Mouse (Mus musculus): ENCODE data around the gene Pth1r.

The Pth1r gene

DNA sequence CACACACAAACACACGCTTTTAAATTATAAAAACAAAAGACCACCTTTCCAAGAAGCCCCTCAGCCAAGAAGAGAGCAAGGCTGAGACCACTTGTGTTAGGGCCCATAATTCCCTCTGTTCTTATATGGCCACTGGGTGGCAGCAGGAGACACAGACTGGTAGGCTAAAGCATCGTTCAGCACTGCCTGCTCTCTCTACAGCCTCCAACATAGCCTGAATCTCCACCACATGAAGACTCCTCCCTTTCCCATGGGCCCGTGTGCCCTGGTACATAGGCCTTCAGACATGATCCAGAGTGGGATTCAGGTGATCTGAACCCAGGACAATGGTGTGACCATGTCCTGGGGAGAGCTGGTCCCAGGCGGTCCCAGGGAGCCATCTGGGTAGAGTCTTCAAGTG lies 30.2 kb downstream of the Pth1r start:
- DNase-seq (ENCODE audit: low spot score): peak; percentile 84

DNA sequence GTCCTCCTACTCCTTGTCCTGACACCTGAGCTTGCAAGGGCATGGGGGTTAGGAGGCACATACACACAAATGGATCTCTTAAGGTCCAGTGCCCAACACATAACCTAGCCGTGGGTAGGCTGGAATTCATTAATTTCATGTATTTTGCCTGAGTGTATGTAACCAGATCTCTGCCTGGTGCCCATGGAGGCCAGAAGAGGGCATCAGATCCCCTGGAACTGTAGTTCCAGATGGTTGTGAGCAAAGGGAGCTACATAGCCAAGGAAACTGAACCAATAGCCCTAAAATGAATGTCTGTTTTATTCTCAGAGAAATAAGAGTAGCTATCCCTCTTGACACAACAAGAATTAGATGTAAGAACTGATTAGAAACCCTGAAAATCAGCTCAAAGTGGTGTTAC lies 31.5 kb downstream of the Pth1r start:
- no peak for DNase-seq (ENCODE audit: low spot score)

DNA sequence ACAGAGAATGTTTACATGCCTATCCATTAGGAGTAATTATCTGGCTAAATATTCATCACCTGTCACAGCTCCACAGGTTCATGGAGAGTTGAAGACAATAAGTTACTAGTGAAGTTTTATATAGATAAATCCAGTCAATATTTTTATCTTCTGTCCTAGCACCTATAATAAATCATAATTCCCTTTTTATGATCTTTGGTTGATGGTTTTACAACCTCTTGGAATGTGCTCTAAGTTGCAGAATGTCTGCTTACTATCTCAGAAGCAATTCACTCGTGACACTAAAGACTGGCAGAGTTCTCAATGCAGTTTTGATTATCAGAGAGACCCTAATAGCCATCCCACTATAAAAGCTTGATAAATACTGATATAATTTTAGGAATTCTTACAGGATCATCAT lies 33.6 kb downstream of the Pth1r start:
- no peak for DNase-seq (ENCODE audit: low spot score)

DNA sequence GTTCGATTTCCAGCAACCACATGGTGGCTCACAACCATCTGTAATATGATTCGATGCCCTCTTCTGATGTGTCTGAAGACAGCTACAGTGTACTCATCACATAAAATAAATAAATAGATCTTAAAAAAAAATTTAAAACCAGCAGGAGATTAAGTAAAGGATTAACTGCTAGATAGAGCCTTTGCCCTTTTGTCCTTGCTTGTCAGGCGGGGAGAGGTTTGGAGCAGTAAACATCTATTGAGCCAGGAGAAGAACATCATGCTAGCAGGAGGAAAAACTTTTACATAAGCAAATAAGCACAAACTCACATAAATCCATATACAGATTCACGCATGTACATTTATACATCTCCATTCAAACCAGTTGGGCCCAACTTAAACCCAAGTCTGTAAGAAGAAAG lies 34.4 kb downstream of the Pth1r start:
- no peak for DNase-seq (ENCODE audit: low spot score)

DNA sequence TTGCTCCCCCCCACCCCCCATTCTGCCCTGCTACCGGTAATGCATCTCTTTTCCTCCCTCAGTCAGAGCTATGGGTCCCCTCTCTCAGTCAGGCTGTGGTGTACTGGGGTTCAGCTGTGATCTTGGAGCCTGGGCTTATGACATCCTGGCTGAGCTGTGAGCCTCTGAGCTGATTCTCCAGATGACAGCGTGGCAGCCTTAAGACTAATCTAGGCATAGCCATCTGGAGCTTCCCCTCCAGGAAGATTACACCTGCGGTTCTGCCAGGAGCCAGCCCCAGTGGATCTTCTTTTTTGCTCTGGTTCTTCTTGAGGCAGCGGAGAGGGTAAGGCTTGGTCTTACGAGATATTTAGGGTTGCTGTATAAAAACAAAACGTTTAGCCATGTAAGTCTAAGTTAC lies 34.9 kb downstream of the Pth1r start:
- no peak for DNase-seq (ENCODE audit: low spot score)

DNA sequence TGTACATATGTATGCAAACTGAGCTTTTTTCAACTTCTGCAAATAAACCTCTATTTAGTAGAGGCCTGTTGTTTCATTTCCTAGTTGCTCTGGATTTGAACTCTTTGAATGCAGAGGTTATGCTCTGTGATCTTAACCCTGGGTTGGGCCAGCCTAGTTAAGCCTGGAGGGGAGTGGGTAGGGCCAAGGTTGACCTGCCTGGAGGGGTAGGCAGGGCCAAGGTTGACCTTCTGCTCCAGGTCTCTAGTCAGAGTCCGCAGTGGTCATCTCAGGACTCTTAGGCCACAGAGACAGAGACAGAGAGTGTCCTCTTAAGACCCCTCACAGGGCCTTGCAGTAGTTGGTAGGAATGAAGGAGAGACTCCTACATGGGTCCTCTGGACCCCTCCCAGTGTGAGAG lies 35.4 kb downstream of the Pth1r start:
- DNase-seq (ENCODE audit: low spot score): no peak

DNA sequence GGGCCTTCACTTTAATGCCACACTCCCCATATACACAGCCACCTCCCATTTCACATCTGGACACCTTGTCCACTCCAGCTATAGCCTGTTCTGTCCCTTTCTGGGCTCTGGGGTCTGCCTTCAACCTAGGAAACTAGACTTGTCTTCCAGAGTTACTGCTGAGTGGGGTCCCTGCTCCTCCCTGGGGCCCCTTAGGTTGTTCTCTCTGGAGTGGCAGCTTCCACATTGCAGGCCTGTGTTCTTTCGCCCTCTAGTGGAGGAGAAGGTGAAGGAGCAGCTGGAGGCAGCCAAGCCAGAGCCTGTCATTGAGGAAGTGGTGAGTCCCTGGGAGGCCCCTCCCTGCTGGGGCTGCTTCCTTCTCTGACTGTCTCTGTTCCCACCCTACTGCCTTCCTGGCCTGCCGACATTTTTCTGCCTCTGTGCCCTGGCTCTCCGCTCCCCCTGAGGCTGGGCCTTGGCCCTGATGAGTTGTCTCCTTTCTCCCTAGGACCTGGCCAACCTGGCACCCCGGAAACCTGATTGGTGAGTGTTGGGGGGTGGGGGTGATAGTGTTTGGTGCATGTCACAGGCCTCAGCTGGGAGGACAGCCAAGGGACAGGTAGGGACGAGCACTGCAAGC lies 37.2 kb downstream of the Pth1r start:
- peak; percentile 85 for DNase-seq (ENCODE audit: low spot score)

DNA sequence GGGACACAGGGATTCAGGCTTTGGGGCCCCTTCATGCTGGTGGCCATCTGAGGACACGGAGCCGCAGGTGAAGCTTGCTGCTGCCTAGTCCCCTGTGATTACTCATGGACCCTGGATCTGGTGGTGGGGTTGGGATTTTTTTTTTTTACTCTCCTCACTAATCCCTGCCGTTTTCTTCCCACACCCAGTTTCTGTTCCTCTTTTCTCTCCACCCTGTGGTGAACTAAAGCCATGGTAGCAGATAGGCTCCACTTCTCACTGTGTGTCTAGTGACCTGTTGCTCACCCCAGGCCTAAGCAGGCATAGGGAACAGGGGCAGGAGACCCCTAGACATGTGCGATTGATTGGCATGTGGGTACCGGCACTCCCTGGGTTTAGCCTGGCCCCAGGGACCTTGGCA lies 40.2 kb downstream of the Pth1r start:
- no peak for DNase-seq (ENCODE audit: low spot score)

DNA sequence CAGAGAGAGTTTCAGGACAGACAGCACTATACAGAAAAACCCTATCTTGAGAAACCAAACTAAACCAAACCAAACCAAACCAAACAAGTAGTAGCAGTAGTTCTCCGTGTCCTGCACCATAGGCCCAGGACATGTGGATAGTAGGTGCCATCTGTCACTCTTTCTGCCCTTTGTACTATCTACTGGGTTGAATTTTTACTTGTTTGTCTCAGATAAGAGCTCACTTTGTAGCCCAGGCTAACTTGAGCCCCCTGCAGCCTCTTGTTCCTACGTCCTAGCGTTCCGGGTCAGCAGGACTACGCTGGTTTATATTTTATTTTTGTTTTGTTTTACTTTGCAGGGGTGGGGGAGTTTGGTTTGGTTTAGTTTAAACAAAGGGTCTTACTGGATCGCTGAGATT lies 43.0 kb downstream of the Pth1r start:
- no peak for DNase-seq (ENCODE audit: low spot score)

DNA sequence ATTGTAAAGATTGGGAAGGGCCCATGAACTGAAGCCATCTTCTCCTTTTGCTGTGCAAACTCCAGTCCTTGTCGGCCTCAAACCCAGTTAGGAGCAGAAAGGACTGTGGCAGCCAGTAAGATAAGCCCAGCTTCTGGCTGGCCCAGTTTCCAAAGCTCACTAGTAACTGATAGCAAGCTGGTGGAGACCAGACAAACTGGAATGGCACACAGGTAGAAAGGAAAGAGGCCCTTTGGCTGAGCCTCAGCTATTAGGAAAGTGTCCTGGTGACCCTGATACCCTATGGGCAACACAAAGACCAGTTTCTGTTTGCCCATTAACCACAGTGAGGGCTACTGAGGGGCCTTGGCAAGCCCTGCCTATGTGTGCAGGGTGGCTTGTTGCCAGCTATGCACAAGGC lies 44.1 kb downstream of the Pth1r start:
- DNase-seq (ENCODE audit: low spot score): no peak

DNA sequence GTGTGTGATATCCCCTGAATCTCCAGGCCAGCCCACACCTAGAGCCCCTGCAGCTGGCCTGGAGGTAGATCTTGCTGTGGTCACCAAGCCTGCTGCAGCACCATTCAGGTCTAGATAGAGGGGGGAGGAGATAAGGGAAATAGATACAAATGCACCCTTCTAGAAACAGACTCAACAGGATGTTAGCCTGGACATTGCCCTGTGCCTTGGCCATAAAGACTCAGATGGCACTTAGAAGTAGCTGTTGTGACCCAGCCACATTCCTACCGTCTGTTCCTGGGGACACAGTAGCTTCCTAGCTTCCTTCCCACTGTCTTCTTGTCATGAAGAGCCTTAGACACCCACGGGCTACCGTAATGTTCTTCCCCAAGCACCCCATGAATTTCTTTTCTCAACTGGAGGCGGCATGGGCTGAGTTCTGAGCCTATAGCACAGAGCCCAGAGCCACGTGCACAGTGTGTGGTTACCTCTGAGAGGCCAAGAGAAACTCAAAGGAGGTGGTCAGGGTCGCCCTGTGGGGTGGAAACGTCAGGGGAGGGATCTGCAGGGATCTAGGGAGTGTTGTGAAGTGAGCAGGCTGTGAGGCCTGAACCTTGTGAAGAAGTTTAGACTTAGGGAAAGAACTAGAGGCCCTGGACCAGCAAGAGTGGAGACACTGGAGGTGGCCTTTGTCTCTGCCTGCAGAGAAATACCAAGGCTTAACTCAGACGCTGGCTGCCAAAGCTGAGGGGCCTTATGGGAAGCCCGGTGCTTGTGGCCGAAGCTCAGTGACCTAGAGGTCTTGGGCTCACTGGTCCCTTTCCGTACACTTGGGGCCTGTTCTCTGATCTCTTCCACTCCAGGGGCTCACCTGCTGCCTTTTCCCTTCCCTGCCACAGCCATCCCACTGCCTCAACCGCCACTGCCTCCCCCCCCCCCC lies 45.6 kb downstream of the Pth1r start:
- DNase-seq (ENCODE audit: low spot score): no peak

DNA sequence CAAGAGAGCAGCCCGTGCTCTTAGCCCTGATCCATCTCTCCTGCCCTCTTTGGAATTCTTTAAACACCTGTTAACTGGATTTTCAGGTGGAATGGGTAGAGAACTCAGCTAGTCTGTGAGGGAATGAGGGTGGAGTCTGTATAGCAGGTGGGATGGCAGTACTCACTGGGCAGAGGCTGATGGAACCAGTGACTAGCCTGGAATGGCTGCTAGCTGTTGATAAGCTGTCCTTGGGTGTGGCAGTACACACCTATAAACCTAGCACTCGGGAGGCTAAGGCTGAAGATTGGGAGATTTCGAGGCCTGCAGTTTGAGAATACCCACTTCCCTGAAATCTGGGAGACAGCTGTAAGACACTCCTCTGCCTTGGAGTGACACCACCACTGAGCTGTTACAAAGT lies 47.4 kb downstream of the Pth1r start:
- no peak for DNase-seq (ENCODE audit: low spot score)

DNA sequence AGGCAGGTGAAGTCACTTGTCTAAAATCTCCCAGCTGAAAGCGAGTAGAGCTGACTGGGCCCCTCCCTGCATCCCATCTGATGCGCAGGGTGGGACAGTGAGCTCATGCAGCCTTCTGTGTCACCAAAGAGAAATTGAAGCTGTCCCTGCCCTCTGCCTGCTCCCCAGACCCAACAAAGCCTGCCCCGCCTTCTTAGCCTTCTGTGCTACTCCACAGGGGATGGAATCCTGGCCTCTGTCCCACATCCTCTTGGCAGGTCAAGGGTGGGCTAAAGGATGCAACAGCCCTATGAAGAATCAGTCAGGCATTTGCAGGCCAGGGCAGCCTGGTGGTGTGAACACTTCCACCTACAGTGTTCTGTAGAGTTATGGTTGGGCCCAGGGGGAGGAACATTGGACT lies 49.5 kb downstream of the Pth1r start:
- no peak for DNase-seq (ENCODE audit: low spot score)

DNA sequence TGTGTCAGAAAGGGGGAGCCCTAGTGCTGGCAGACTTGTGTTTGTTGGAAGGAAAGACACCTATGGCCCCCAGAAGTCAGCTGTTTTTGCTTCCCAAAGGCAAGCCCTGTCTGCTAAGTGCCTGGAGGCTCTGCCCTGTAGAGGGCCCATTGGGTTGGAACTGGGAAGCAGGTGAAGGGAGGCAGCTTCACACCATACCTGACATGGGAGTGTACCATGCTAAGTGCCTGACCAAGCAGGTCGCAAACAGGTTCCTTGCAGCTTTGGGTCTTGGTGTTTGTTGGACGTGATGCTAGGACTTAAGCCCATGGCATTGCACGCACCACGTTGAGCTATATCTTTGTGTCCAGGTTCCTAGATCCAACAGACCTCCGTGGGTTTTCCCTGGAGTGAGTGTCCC lies 50.5 kb downstream of the Pth1r start:
- DNase-seq (ENCODE audit: low spot score): no peak

DNA sequence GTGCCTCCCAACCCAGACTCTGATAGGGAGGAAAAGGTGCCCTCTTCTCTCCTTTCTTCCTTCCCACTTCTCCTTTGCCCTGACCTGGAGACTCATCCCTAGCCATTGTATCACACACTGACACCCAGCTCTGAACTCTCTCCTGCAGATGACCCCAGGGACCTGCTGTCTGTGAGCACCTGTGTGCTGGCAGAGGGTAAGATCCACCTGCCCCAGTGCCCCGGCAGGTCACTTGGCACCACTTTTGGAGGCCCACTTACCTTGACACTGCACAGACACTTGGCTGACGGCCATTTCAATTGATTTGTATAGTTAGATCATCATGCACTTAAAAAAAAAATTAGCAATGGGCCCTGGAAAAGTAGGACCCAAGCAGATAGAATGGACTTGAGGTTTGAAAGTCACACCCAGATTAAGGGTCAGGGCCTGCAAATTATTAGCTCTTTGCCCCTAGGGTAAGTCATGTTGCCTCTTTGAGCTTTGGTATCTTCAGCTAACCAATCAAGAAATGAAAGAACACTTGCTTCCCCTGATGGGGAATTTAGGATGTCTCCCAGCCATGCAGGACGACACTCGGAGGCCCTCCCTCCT lies 51.7 kb downstream of the Pth1r start:
- no peak for DNase-seq (ENCODE audit: low spot score)

DNA sequence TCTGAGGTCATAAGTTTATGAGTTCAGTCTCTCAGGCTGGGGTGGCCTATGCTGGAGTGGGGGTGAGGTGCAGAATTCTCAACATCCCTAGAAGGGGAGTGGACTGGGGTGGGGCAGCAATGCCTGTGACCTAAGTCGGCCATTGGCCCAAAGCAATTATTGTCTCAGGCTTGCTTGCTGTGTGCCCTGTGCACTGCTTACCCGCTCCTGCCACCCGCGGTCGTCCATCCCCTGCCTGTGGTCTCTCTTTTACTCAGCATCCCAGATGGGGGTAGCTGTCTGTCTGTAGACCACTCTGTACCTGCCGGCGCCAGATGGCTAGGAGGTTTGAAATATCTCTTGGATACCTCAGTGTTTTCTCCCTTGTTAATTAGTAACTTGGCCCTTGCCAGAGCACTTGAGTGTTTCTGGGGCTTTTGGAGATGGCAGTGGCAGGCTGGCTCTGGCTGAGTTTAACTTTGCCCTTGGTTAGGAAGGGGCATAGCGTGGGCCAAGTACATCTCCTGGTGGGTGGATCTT lies 57.6 kb downstream of the Pth1r start:
- DNase-seq (ENCODE audit: low spot score): no peak

DNA sequence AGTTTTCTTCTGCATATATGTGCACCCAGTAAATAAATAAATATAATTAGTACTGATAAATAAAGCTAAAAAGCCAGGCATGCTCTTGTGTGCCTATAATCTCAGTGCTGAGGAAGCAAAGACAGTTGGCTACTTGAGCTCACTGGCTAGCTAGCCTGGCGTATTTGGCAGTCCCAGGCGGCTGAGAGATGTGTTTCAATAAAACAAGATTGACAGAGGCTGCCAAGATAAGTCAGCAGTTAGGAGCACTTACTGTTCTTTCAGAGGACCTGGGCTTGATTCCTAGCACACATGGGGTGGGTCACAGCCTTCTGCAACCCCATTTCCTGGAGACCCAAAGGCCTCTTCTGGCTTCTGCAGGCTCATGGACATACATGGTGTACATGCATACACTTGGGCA lies 59.1 kb downstream of the Pth1r start:
- DNase-seq (ENCODE audit: low spot score): no peak

DNA sequence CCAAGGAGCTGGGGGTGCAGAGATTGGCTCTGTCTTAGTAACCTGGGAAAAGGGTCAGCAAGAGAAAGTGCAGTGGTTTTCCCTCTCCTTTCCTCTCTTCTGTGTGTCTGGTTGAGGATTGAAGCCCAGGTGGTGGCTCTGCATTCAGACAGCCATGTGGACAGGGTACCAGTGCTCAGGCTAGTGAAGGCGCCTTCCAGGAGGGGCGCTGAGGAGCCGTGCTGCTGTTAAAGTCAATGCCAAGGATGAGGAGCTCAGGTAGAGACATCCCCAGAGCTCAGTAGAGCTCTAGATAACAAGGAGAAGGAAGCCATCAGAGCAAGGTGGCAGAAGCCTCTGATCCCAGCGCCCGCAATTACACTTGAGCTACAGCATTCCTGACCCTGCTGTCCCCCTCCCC lies 59.9 kb downstream of the Pth1r start:
- no peak for DNase-seq (ENCODE audit: low spot score)

DNA sequence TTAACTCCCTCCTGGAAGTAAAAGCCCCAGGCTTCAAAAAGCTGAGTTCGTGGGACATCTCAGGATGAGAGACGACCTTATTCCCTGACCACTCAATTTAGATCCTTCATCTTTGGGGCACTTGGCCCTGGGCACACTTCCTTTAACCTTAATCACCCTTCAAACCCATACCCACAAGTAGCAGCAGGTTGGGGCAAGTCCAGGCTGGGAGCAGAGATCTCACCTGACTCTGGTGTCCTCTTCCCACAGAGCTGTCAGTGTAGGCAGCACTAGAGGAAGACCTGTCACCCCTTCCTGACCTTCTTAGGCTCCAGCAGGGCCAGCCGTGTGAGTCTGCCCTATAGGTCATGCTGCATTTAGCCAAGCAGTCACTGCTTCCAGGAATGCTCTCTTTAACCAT lies 60.5 kb downstream of the Pth1r start:
- DNase-seq (ENCODE audit: low spot score): no peak

DNA sequence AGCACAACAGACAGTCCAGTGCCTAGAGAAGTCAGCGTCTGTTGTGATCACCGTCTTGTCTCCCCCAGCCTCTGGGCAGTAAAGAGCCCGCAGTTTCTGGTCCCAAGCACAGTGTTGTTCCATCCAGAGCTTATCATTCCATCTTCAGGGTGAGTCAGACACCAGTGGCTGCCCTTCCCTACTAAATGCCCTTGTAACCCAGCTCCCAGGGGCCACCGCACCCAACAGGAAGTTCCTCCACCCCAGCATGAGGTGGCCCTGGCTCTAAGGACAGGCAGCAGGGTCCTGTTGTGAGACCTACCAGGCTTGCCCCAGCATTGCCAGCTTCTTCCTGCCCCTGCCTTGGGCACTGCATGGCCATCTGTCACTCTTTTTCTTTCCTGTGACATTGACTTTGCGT lies 61.4 kb downstream of the Pth1r start:
- no peak for DNase-seq (ENCODE audit: low spot score)

DNA sequence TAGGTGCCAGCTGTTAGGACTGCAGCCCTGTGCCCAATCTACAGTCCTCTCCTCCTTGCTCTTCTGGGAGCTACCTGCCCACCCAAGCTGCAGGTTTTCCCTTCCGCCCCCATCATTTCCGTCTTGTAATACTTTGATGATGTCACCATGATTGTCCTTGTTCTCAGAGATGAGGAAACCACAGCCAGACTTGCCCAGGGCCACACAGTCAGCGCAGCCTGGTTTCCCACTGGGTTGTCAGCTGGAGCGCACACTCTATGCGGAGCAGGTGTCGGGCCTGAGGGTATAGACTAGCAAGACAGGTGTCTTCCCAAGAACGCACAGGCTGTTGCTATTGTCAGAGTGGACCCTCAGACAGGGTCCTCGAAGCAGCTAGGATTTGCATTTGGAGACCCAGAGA lies 61.8 kb downstream of the Pth1r start:
- no peak for DNase-seq (ENCODE audit: low spot score)

DNA sequence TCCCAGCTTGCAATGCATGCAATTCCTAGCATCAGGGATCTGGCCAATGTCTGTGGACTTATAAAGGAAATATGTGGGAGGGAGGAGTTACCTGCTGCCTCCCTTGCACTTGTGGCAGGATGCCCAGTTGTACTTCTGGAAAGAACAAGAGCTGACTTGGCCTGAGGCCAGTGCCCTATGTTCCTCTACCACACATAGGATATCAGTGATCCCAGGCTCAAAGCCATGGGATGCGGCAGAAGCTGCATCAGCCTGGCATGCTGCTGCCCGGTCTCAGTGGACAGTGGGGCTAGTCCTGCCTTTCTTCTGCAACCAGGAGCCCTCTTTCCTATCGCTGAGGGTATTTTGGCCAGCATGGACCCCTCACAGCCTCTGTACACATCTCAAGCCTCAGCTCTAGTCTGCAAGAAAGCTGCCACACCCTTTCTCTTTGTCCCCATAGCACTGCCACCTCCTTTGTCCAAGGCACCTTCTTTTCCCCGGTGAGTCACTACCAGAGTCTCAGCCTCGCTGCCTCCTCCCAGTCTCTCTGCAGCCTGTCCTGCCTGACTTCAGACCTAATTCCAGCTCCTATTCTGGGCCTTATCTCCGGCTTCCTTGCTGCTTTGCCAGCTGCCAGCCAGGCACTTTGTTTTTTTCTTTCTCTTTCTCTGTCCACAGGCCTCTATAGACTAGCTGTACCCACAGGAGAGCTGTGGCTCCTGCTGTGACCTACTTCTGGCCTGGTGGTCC lies 62.7 kb downstream of the Pth1r start:
- DNase-seq (ENCODE audit: low spot score): no peak

Data from embryo, embryonic 10.5 days (tissue).